Mouse (Mus musculus): ENCODE measurements at regions not wholly inside any gene's neighbourhood (a gene's known extent, or its start where the extent isn't known, plus 50 kb on each side); places are given as distances from the start of the nearest gene placed in this dataset.

DNA sequence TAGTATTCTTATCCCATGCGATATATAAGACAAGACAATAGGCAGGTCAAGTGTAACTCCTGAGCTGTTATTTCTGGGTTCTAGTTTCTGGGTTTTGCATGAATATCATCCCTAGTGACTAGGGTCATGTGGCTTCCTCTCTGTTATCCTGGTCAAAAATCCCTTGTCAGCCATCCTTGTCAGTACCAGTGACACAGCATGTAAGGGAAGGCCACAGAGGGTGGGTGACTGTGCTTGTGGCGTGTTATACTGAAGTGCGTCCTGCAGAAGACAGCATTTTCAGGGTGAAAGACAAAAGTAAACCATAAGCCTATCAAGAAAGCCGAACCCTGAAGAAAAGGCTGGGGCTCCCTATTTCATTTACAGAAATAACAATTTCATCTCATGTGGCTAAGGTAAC lies 50.7 kb upstream of the Echdc3 start:
- peaks cover 29% of the 10 kb centered on the region for H3K4me1 ChIP-seq (ENCODE audit: control insufficient read depth, insufficient read depth, low read length)
- no peak overlapping the region for H3K27ac ChIP-seq (ENCODE audit: insufficient read depth, low read depth, low read length)
- TF ChIP-seq POLR2A (IDR thresholded peaks at IDR 0.05; ENCODE audit: borderline replicate concordance, low read depth, low read length) (no peak), CTCF (IDR thresholded peaks at IDR 0.05; ENCODE audit: low read depth, low read length) (no peak)
- H3K4me3 ChIP-seq (ENCODE audit: insufficient read depth, low read length), result no peak overlapping the region

DNA sequence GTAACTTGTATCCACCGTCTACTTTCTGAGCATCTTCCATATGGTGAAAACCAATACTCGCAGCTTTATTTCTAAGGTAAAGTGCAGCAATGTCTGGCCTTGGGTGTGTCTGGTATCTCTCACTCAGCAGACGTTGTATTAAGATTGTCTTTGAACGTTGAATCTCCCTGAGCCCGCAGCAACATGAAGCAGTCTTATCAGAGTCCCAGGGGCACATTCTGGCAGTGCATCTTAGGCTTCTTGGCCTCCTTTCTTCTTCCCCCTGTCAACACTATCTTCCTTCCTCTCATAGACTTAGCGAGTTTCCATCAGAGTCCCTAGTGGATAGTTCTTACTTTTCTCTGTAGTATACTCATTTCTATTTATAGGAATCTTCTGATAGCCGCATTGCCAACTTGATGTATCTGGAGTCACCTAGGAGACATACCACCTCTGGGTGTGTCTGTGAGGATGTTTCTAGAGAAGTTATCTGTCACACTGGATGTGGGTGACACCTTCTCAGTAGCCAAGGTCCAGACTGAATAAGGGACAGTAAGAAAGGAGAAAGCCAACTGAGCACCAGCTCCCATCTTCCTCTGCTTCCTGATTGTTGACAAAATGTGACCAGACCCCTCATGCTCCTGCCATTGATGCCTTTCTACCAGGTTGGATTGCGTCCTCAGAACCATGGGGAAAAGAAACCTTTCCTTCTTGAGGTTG lies 51.4 kb upstream of the Echdc3 start:
- Histone ChIP-seq H3K27ac (ENCODE audit: insufficient read depth, low read depth, low read length) (no peak overlapping the region), H3K4me3 (ENCODE audit: insufficient read depth, low read length) (no peak overlapping the region), H3K4me1 (ENCODE audit: control insufficient read depth, insufficient read depth, low read length) (peaks cover 29% of the 10 kb centered on the region)
- TF ChIP-seq POLR2A (IDR thresholded peaks at IDR 0.05; ENCODE audit: borderline replicate concordance, low read depth, low read length) (no peak), CTCF (IDR thresholded peaks at IDR 0.05; ENCODE audit: low read depth, low read length) (no peak)

DNA sequence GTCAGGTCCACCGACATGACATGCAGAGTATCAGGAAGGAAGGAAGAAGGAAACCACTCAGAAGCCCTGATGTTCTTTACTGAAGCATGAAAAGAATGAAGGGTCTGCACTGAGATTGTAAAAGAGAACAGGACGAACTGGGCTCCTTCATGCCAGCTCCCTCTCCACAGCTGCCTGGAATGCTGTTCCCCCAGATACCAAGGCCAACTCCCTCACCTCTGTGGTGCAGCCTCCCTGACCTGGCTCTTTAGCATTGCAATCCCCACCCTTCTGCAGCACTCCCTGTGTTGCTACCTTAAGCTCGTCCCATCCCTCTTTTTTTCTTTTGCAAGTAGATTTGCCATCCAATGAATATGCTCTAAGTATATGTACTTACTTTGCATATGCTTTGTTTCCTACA lies 52.3 kb upstream of the Echdc3 start:
- TF ChIP-seq CTCF (IDR thresholded peaks at IDR 0.05; ENCODE audit: low read depth, low read length) (no peak), POLR2A (IDR thresholded peaks at IDR 0.05; ENCODE audit: borderline replicate concordance, low read depth, low read length) (no peak)
- H3K4me1 ChIP-seq (ENCODE audit: control insufficient read depth, insufficient read depth, low read length), result peaks cover 20% of the 10 kb centered on the region
- no peak overlapping the region for H3K27ac ChIP-seq (ENCODE audit: insufficient read depth, low read depth, low read length)

DNA sequence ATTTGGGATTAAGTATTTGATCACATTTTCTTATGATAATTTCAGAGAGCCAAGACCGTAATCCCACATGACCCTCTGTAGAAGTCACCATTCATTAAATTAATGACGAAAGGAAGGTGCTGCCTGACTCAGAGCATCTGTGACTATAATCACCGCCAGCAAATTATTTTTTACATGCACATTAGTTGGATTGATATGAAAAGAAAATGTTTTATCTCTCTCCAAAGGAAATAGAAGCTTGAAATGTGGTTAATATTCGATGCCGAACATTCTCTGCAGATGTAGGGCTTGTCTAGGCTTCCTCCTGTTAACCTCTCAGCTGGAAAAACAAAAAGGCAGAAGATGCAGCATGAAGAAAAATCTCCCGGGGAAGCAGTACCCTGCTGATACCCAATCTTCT lies 54.2 kb upstream of the Echdc3 start:
- peak overlapping the region; percentile 53 for H3K27ac ChIP-seq (ENCODE audit: insufficient read depth, low read depth, low read length)
- peaks cover 30% of the 10 kb centered on the region for H3K4me1 ChIP-seq (ENCODE audit: control insufficient read depth, insufficient read depth, low read length)
- H3K4me3 ChIP-seq (ENCODE audit: insufficient read depth, low read length), result peak overlapping the region; percentile 19; the same call in 1 of the 2 replicates
- TF ChIP-seq CTCF (IDR thresholded peaks at IDR 0.05; ENCODE audit: low read depth, low read length) (no peak), POLR2A (IDR thresholded peaks at IDR 0.05; ENCODE audit: borderline replicate concordance, low read depth, low read length) (no peak)

More for the DNA sequence above, 52.3 kb upstream of the Echdc3 start:
- no peak overlapping the region for H3K4me3 ChIP-seq (ENCODE audit: insufficient read depth, low read length)

DNA sequence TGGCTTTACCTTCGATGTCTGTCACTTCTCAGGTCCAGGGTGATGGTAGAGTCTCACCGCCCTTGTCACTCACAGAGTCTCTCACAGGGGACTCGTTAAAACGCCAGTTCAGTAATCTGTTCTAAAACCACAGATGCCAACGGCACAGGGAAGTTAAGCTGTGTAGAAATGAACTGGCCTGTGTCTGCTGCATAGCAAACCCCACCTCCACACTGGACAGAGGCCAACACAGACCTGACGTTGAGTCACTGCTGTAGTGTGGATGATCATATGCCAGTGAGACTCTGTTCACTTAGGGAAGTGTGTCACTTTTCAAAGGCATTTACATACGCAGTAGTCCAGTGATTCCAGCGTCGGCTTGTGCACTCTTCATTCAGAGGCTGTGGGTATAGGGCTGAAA lies 54.7 kb upstream of the Echdc3 start:
- Histone ChIP-seq H3K4me3 (ENCODE audit: insufficient read depth, low read length) (peak overlapping the region; percentile 19; the same call in 1 of the 2 replicates), H3K4me1 (ENCODE audit: control insufficient read depth, insufficient read depth, low read length) (peaks cover 32% of the 10 kb centered on the region), H3K27ac (ENCODE audit: insufficient read depth, low read depth, low read length) (peak overlapping the region; percentile 53)
- TF ChIP-seq POLR2A (IDR thresholded peaks at IDR 0.05; ENCODE audit: borderline replicate concordance, low read depth, low read length) (no peak), CTCF (IDR thresholded peaks at IDR 0.05; ENCODE audit: low read depth, low read length) (no peak)

DNA sequence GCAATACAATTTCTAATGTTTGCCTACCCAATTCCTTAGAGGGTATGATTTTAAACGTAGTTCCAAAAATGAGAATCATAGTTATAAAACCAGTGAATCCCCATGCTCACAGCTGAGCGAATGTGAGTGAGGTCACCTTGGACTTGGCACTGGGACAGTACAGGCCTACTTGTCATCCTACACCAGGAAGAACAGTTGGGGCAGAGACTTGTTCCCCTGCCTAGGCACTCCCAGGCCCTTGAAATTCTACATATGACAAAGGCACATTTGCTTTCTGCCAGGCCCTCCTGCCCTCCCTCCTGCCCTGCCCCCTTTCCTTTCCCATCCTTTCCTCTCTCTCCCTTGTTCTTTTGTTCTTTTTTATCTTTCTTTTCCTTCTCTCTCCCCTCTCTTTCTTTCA lies 50.0 kb upstream of the Usp6nl start:
- Histone ChIP-seq H3K27ac (ENCODE audit: insufficient read depth, low read depth, low read length) (no peak overlapping the region), H3K4me3 (ENCODE audit: insufficient read depth, low read length) (no peak overlapping the region), H3K4me1 (ENCODE audit: control insufficient read depth, insufficient read depth, low read length) (peaks cover 32% of the 10 kb centered on the region)
- TF ChIP-seq POLR2A (IDR thresholded peaks at IDR 0.05; ENCODE audit: borderline replicate concordance, low read depth, low read length) (no peak), CTCF (IDR thresholded peaks at IDR 0.05; ENCODE audit: low read depth, low read length) (no peak)

Measured in bone marrow macrophage, adult 2 months (primary cell).